Mouse (Mus musculus) spleen, adult 2 months (tissue): ENCODE measurements around the gene Igf2bp2.

Source experiments
- CTCF ChIP-seq: fragments of 200-500 bp; IDR thresholded peaks from 2 replicates; pipeline ENCODE4 v1.5.1; 2011; ENCODE audit warnings: mild to moderate bottlenecking, inconsistent platforms; ENCODE audit not compliant: insufficient read depth, insufficient read length, insufficient replicate concordance; ENCODE audit errors: extremely low read depth
- POLR2A ChIP-seq: fragments of 200-500 bp; IDR thresholded peaks from 2 replicates; pipeline ENCODE4 v1.6.1; 2011; ENCODE audit warnings: low read depth, low read length, inconsistent platforms

- no peak for TF ChIP-seq CTCF
- TF ChIP-seq POLR2A = no peak
These were observed 82.9 kb downstream of the Igf2bp2 start for GRCm38 (mm10) chr16:22080125-22080710.
